9 mouse cellular contexts compared by ENCODE assay signal in genomic region chr13:67844119-67844852, GRCm38 (mm10). TPM values are rescaled to one million over a fixed set of nuclear protein-coding genes. Genes with fewer than 3 reads are reported as not detected.
DNase-seq lines count a peak whose midpoint lies in the region; ATAC-seq lines count a peak whose summit lies in the region.
"Had no signal": no experiment of that assay in that cellular context is flagged by ENCODE, and none has a peak within 500 bp of the region (broad histone marks: within the 10 kb centered on the region; RNA-seq: fewer than 3 reads in every experiment).

No protein-coding gene starts in this region.

- H3K9me3 ChIP-seq in limb, embryonic 12.5 days, result no peaks in the 10 kb centered on the region
- H3K9me3 ChIP-seq in midbrain, embryonic 14.5 days (ENCODE audit: control insufficient read depth, low read length), result no peaks in the 10 kb centered on the region

- under 1% methylated on average over 13 of the region's 19 CpGs for WGBS in limb, embryonic 12.5 days
- WGBS in midbrain, embryonic 14.5 days, result 0% methylated on average over 13 of the region's 19 CpGs

- peak overlapping the region; percentile 43 for H3K4me3 ChIP-seq in limb, embryonic 12.5 days (replicated peaks)
- peak overlapping the region; percentile 31 for H3K4me3 ChIP-seq in midbrain, embryonic 14.5 days (replicated peaks; ENCODE audit: low read depth, low read length)

- DNase-seq in CD4-positive, CD25-positive, alpha-beta regulatory T cell, adult 2 months (ENCODE audit: low read depth, low spot score), result peak; percentile 81
- DNase-seq in adrenal gland, postnatal 10 days, result peak; percentile 68
- DNase-seq in embryo, embryonic 9.5 days (ENCODE audit: extremely low spot score), result peak; percentile 77
- DNase-seq in heart, adult 9 months (ENCODE audit: low spot score in 2 of 2), result peak; percentile 45 to 56
- peak; percentile 70 for DNase-seq in kidney, adult 9 months
- DNase-seq in midbrain, embryonic 14.5 days, result peak; percentile 87
- peak; percentile 18 to 51 for DNase-seq in spleen, postnatal 10 days (ENCODE audit: low spot score in 2 of 2)

- H3K36me3 ChIP-seq in limb, embryonic 12.5 days, result no peaks in the 10 kb centered on the region
- no peaks in the 10 kb centered on the region for H3K36me3 ChIP-seq in midbrain, embryonic 14.5 days (ENCODE audit: control insufficient read depth, insufficient read depth, low read length)

- no peaks in the 10 kb centered on the region for H3K27me3 ChIP-seq in limb, embryonic 12.5 days
- no peaks in the 10 kb centered on the region for H3K27me3 ChIP-seq in midbrain, embryonic 14.5 days (ENCODE audit: control insufficient read depth, insufficient read depth, low read length)

- ATAC-seq in limb, embryonic 12.5 days (ENCODE audit: insufficient number of reproducible peaks, insufficient read depth, low FRiP score, low TSS enrichment, low read depth), result peak; percentile 56; the same call in 1 of the 2 replicates
- peak; percentile 82 for ATAC-seq in midbrain, embryonic 14.5 days (ENCODE audit: low FRiP score, low TSS enrichment)

- H3K4me1 ChIP-seq in limb, embryonic 12.5 days (replicated peaks), result no peaks in the 10 kb centered on the region
- peaks cover 3% of the 10 kb centered on the region; the same call in 1 of the 2 replicates for H3K4me1 ChIP-seq in midbrain, embryonic 14.5 days (ENCODE audit: control insufficient read depth, insufficient read depth, low read length)

- H3K4me2 ChIP-seq in limb, embryonic 12.5 days, result peak overlapping the region; percentile 63
- peak overlapping the region; percentile 57 for H3K4me2 ChIP-seq in midbrain, embryonic 14.5 days (ENCODE audit: low read length)

- no peak overlapping the region for H3K27ac ChIP-seq in limb, embryonic 12.5 days
- H3K27ac ChIP-seq in midbrain, embryonic 14.5 days (replicated peaks; ENCODE audit: low read depth, low read length), result peak overlapping the region; percentile 57

- H3K9ac ChIP-seq in limb, embryonic 12.5 days (replicated peaks), result peak overlapping the region; percentile 50
- peak overlapping the region; percentile 59 for H3K9ac ChIP-seq in midbrain, embryonic 14.5 days (replicated peaks; ENCODE audit: low read length)

RNA-seq across cellular contexts. Expression of gene Gm10037, which starts 13.4 kb away (rescaled TPM):
- total RNA-seq in adrenal gland, postnatal 10 days (2021), result 1 to 10 TPM; 2.3 to 2.4 TPM
- polyA plus RNA-seq in limb, embryonic 12.5 days (2016; fragmentation: Nextera tagmentation; extraction: Ambion mirVana), result 3.5 TPM in 2 replicates
- 5.0 and 6.1 TPM in 2 replicates for polyA plus RNA-seq in midbrain, embryonic 14.5 days (2014; fragmentation: Nextera tagmentation; extraction: Ambion mirVana)

RNA-seq across cellular contexts. Expression of gene BC048507, which starts 18.8 kb away (rescaled TPM):
- total RNA-seq in adrenal gland, postnatal 10 days (2021), result not detected
- polyA plus RNA-seq in limb, embryonic 12.5 days (2016; fragmentation: Nextera tagmentation; extraction: Ambion mirVana), result not detected in 2 replicates
- not detected in 2 replicates for polyA plus RNA-seq in midbrain, embryonic 14.5 days (2014; fragmentation: Nextera tagmentation; extraction: Ambion mirVana)
- polyA plus RNA-seq: gonadal fat pad, adult 2 months had no signal

RNA-seq across cellular contexts. Expression of gene Zfp273, which starts 30.7 kb away (rescaled TPM):
- total RNA-seq in adrenal gland, postnatal 10 days (2021), result 1 to 10 TPM; 3.5 to 5.5 TPM
- polyA plus RNA-seq in limb, embryonic 12.5 days (2016; fragmentation: Nextera tagmentation; extraction: Ambion mirVana), result 8.0 and 9.2 TPM in 2 replicates
- polyA plus RNA-seq in midbrain, embryonic 14.5 days (2014; fragmentation: Nextera tagmentation; extraction: Ambion mirVana), result 15.1 and 15.5 TPM in 2 replicates

Comparison
In these comparisons a context has a peak if more than half of its experiments do, and no peak if none do; other contexts are left out.
1. DNase-seq: peak in every context shown above with its lines; median percentile 87 in midbrain, embryonic 14.5 days; 81 in CD4-positive, CD25-positive, alpha-beta regulatory T cell, adult 2 months; 77 in embryo, embryonic 9.5 days; 70 in kidney, adult 9 months; 68 in adrenal gland, postnatal 10 days; 50 in heart, adult 9 months; 34 in spleen, postnatal 10 days.